Mouse (Mus musculus) embryonic fibroblast, embryonic 13.5 days (primary cell): ENCODE data around the gene Rad54l2. TPM values are rescaled to one million over a fixed set of nuclear protein-coding genes. Genes with fewer than 3 reads are reported as not detected.

Source experiments
- H3K27ac ChIP-seq: 2 replicates; pipeline ENCODE4 v1.5.1; 2012; ENCODE audit warnings: low read length, control low read depth, inconsistent platforms; ENCODE audit not compliant: insufficient read depth
- H3K4me1 ChIP-seq: 2 replicates; pipeline ENCODE4 v1.6.1; 2011; ENCODE audit warnings: low read length; ENCODE audit not compliant: control insufficient read depth, insufficient read depth
- H3K4me3 ChIP-seq: 2 replicates; pipeline ENCODE4 v1.5.1; 2011; ENCODE audit warnings: mild to moderate bottlenecking, control low read depth, low read length; ENCODE audit not compliant: insufficient read depth
- CTCF ChIP-seq: IDR thresholded peaks from 2 replicates; pipeline ENCODE4 v1.5.1; 2011; ENCODE audit warnings: mild to moderate bottlenecking, control low read depth, low read length, moderate library complexity, borderline replicate concordance; ENCODE audit not compliant: insufficient read depth
- POLR2A ChIP-seq: IDR thresholded peaks from 2 replicates; pipeline ENCODE4 v1.6.1; 2011; ENCODE audit warnings: low read depth, mild to moderate bottlenecking, control low read depth, low read length, moderate library complexity
- polyA plus RNA-seq: library from polyadenylated mRNA; stranded (reverse); fragments of >200 nt; gene quantifications from 2 replicates; pipeline ENCODE4 v1.2.4, GENCODE M21; 2011; ENCODE audit warnings: low read depth; ENCODE audit not compliant: missing spikeins, insufficient read length

The Rad54l2 gene
- polyA plus RNA-seq, 1 experiment = 17.7 TPM

- no peak overlapping the region for H3K27ac ChIP-seq
- no peak overlapping the region for H3K4me3 ChIP-seq
- TF ChIP-seq CTCF (no peak), POLR2A (no peak)
- no peaks in the 10 kb centered on the region; the same call in 1 of the 2 replicates for H3K4me1 ChIP-seq
Measured at GRCm38 (mm10) chr9:106659441-106659840, 129.6 kb downstream of the Rad54l2 start.

DNA sequence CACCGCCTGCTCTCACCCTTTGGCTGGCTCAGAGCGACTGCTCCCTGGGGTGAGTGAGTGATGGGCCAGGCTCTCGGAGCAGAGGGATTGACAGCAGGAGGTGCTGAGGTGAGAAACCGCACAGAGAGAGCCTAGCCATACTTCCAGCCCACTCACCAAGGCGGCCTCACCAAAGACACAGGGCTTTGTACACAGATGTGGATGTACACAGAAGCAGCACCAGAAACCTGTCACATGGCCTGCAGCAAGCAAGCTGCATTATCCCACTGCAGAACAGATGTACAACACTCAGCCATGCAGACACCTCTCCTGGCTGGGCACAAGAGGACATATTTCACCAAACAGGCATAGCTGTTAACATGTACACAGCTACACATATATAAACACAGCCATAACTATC, 131.4 kb downstream of the Rad54l2 start:
- no peak overlapping the region for H3K27ac ChIP-seq
- no peaks in the 10 kb centered on the region; the same call in 1 of the 2 replicates for H3K4me1 ChIP-seq
- no peak for TF ChIP-seq POLR2A
- no peak for TF ChIP-seq CTCF
- no peak overlapping the region for H3K4me3 ChIP-seq

GRCm38 (mm10) chr9:106656820-106657219, 132.2 kb downstream of the Rad54l2 start:
- TF ChIP-seq CTCF (no peak), POLR2A (no peak)
- Histone ChIP-seq H3K27ac (no peak overlapping the region), H3K4me1 (no peaks in the 10 kb centered on the region; the same call in 1 of the 2 replicates), H3K4me3 (no peak overlapping the region)

DNA sequence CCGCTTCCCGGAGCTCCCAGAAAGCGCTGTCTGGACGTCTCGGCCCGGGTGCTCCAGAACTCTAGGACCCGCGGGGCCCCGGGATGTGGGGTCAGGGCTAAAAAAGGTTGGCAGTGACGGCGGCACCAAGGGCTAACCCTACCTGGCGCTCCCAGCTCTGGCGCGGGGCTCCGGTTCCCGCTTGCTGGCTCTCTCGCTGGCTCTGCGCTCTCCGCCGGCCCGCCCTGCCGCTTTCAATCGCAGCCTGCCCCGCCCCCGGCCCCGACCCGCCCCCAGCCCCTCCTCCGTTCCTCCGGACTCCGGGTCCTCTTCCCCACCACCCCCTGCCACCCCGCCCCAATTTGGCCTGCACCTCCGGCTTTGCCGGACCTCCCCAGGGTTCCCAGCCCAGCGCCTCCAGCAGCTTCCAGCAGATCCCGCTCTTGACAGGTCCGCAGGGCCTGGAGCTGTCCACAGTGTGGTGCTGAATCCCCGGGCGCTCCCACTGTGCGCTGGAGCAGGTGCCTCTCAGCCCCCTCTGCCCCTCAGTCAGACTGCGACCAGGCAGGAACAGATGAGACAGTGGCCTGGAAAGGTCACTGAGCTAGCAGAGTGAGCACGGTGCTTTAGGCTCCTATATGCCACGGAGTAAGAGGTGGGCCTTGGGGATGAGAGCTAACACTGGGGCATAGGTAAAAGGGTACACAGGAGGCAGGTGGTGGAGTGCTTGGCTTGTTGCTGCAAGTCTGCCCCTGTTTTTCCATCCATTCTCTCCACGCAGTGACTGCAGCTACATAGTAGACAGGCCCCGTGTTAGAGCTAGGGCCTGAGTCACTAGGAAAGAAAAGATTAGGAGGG, 132.9 kb downstream of the Rad54l2 start, which contains the start of gene Grm2:
Grm2 (minus strand) TSS at position 199 of the 837 bp plus-strand sequence.
- TF ChIP-seq POLR2A (no peak), CTCF (no peak)
- no peak within 1 kb of the TSS for H3K4me3 ChIP-seq
- no peak within 1 kb of the TSS for H3K27ac ChIP-seq
- no peaks in the 10 kb centered on the region; the same call in 1 of the 2 replicates for H3K4me1 ChIP-seq

- TF ChIP-seq CTCF (0 out of 2 replicates have a peak, but pooled peaks have one; percentile 27), POLR2A (no peak)
Measured at GRCm38 (mm10) chr9:106652720-106653119, 136.3 kb downstream of the Rad54l2 start.

GRCm38 (mm10) chr9:106647226-106647625, 141.8 kb downstream of the Rad54l2 start:
- no peak overlapping the region for H3K4me3 ChIP-seq
- no peak overlapping the region for H3K27ac ChIP-seq
- H3K4me1 ChIP-seq = no peaks in the 10 kb centered on the region
- TF ChIP-seq POLR2A = no peak
- no peak for TF ChIP-seq CTCF

More at GRCm38 (mm10) chr9:106652720-106653119, 136.3 kb downstream of the Rad54l2 start:
- Histone ChIP-seq H3K4me3 (no peak overlapping the region), H3K27ac (no peak overlapping the region), H3K4me1 (no peaks in the 10 kb centered on the region; the same call in 1 of the 2 replicates)

DNA sequence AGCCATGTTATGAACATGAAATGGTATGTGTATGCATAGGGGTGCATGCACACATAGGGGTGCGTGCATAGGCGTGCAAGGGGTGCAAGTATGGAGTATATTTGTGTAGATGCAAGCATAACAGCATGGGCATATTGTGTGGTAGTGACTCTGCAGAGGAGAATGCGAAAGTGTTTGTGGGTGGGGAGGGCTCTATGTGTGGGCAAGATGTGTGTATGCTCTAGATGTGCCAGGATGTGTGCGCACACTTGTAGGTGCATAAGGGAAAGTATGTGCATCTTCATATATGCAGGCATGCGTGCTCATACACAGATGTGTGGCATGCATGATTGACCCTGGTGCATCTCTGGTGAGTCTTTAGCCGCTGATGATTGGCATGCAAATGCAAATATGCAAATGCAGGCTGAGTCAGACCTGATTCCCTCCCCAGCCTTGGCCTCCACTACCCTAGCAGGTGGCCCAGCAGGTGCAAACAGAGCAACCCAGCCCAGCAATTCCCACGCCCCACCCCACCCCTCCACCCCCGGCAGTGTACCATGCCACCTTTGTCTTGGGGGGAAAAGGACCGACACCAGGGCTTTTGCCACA, 143.2 kb downstream of the Rad54l2 start:
- H3K4me3 ChIP-seq = no peak overlapping the region
- no peaks in the 10 kb centered on the region for H3K4me1 ChIP-seq
- no peak overlapping the region for H3K27ac ChIP-seq
- TF ChIP-seq POLR2A (no peak), CTCF (no peak)

DNA sequence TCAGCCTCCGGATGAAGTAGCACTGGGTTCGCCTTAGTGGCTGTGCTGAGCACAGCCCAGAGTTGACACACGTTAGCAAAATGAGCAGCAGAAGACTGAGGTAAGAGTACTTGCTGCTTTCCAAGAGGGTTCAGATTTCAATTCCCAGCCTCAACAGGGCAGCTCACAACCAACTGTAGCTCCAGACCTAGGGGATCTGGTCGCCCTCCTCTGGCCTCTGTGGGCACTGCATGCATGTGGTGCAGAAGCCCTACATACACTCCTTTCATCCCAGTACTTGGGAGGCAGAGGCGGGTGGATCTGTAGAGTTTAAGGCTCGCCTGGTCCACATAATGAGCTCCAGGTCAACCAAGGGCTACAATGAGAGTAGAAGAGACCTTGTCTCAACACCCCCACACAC, 145.2 kb downstream of the Rad54l2 start:
- Histone ChIP-seq H3K4me3 (no peak overlapping the region), H3K27ac (no peak overlapping the region), H3K4me1 (no peaks in the 10 kb centered on the region)
- TF ChIP-seq POLR2A (no peak), CTCF (0 out of 2 replicates have a peak, but pooled peaks have one; percentile 3)

GRCm38 (mm10) chr9:106643128-106643527, 145.9 kb downstream of the Rad54l2 start:
- no peak overlapping the region for H3K27ac ChIP-seq
- no peaks in the 10 kb centered on the region for H3K4me1 ChIP-seq
- TF ChIP-seq POLR2A (no peak), CTCF (peak; percentile 75)
- no peak overlapping the region for H3K4me3 ChIP-seq

GRCm38 (mm10) chr9:106641346-106641745, 147.6 kb downstream of the Rad54l2 start:
- H3K4me1 ChIP-seq = no peaks in the 10 kb centered on the region
- no peak for TF ChIP-seq CTCF
- TF ChIP-seq POLR2A = no peak
- H3K4me3 ChIP-seq = no peak overlapping the region
- H3K27ac ChIP-seq = no peak overlapping the region
